Mouse (Mus musculus) gastrocnemius, postnatal 14 days (tissue): ENCODE measurements around the gene Mpped1. TPM values are rescaled to one million over a fixed set of nuclear protein-coding genes. Genes with fewer than 3 reads are reported as not detected.

Experiments
- DNase-seq: peaks from one replicate; pipeline ENCODE4 v3.0.0; 2021; ENCODE audit warnings: mixed read lengths
- intact Hi-C: fragments of 180-260 bp; cut with DNase I; formaldehyde crosslinking; loops from one replicate; pipeline ENCODE4 v1.15.1; 2025; ENCODE audit warnings: low total_unique reads
- total RNA-seq, 2 experiments: library from RNA; stranded (reverse); gene quantifications; 2 replicates each; pipeline ENCODE4 v1.2.3; 2021

Gene Mpped1
- total RNA-seq, 2 experiments from 2014 or later, result not detected

DNA sequence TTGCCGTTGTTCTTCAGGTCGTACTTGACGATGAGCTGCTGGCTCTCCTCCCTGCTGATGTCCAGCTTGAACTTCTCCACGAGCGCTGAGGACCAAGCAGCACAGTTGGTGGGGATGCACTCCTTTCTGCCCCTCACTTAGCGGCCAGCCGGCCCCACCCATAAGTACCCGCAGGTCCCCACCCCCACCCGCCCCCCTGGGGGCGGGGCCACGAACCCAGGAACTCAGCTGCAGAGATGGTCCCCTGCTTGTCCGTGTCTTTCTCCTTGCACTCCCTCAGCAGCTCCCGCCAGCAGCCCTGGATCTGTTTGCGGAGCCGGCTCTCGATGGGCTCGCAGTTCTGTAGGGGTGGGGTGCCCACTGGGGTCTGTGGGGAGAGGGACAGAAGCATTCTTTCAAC lies 91.7 kb downstream of the Mpped1 start:
- no peak for DNase-seq
- intact Hi-C loops, result no loop called here

GRCm38 (mm10) chr15:83877155-83877866 lies 98.0 kb downstream of the Mpped1 start:
- intact Hi-C loops, result no loop called here
- DNase-seq, result no peak

DNA sequence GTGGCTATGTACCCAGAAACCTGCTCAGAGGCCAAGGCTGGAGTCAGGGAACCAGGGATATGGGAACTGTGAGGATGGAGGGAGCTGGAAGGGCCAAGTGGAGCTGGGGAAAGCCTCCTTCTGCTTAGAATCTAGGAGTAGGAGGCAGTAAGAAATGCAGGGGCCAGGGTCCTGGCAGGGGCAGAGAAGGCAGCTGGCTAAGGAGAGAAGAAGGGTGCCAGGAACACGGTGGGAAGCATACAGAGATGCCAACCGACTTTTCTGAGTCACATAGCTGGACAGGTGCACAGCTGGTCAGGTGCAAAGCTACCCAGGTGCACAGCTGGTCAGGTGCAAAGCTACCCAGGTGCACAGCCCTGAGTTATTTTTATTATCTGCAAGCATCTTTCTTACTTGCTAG lies 98.6 kb downstream of the Mpped1 start:
- intact Hi-C loops, result no loop called here
- DNase-seq, result no peak

GRCm38 (mm10) chr15:83879845-83880244 lies 100.6 kb downstream of the Mpped1 start:
- intact Hi-C loops, result no loop called here
- DNase-seq, result peak; percentile 23

GRCm38 (mm10) chr15:83883821-83884220 lies 104.6 kb downstream of the Mpped1 start:
- no peak for DNase-seq
- intact Hi-C loops, result no loop called here

GRCm38 (mm10) chr15:83884291-83884690 lies 105.0 kb downstream of the Mpped1 start:
- no peak for DNase-seq
- intact Hi-C loops, result no loop called here

- intact Hi-C loops, result no loop called here
- DNase-seq, result no peak
Observed at GRCm38 (mm10) chr15:83892871-83893270, 113.6 kb downstream of the Mpped1 start.

- peak; percentile 42 for DNase-seq
- intact Hi-C loops, result no loop called here
Observed at GRCm38 (mm10) chr15:83894261-83894660, 115.0 kb downstream of the Mpped1 start.

DNA sequence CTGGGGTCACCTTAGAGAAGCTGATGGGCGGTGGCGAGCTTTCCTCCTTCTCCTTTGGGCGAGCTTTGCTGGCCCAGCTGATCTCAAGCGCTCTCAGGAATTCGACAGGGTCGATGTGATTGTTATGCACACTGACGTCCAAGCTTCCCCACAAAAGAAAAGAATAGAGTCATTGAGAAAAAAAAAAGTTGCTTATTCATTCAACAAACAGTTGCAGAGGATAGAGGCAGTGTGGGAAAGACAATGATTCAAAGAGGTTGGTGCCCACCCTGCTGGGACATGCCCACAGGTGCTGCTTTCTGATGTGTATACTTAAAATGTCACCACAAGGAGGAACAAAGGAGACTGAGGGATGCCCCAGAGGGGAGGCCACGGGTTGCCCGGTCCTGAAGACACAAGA lies 116.7 kb downstream of the Mpped1 start:
- no peak for DNase-seq
- intact Hi-C loops, result no loop called here

- intact Hi-C loops, result no loop called here
- DNase-seq, result no peak
Observed at GRCm38 (mm10) chr15:83897286-83897685, 118.0 kb downstream of the Mpped1 start.

- no peak for DNase-seq
- intact Hi-C loops, result no loop called here
Observed at GRCm38 (mm10) chr15:83906472-83906871, 127.2 kb downstream of the Mpped1 start.

Other genes with a start within 250 kb of the Mpped1 start
- 10 to 100 TPM; 24.9 to 33.5 TPM for gene Tspo, start 215.9 kb upstream of the Mpped1 start, total RNA-seq
- 10 to 100 TPM; 20.4 to 21.9 TPM for gene Mcat, start 215.7 kb upstream of the Mpped1 start, total RNA-seq
- gene Ttll12, start 184.3 kb upstream of the Mpped1 start, total RNA-seq, result 1 to 10 TPM; 6.3 to 8.3 TPM
- gene Scube1, start 54.4 kb upstream of the Mpped1 start, total RNA-seq, result 1 to 10 TPM; 1.2 to 1.7 TPM